Mouse (Mus musculus): ENCODE measurements at regions not wholly inside any gene's neighbourhood (a gene's known extent, or its start where the extent isn't known, plus 50 kb on each side); places are given as distances from the start of the nearest gene placed in this dataset.

DNA sequence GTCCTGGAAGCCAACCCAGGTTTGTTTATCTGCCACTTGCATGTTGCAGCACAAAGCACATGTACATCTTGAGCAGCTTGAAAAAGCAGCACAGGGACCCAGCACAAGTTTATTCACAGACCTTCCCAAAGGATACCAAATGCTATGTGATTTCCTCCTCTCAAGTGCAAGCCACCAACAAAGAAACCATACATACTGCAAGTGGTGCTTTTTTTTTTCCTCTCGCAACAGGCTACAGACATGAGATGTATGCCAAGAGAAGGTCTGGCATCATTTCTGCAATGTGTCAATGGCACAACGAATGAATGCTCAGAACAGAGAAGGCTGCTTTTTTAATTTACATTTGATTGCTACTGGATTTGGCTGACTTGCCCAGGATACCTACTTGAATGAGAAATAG lies 63.8 kb upstream of the Rai2 start:
- Histone ChIP-seq H3K4me3 (no peak overlapping the region), H3K36me3 (no peaks in the 10 kb centered on the region), H3K4me1 (no peaks in the 10 kb centered on the region), H3K27ac (replicated peaks) (no peak overlapping the region), H3K9me3 (replicated peaks) (no peaks in the 10 kb centered on the region), H3K27me3 (ENCODE audit: low read depth, poor library complexity, severe bottlenecking) (peaks cover 94% of the 10 kb centered on the region)
- DNase-seq (ENCODE audit: low spot score): no peak
- 84% methylated on average over 2 of the region's 2 CpGs for WGBS

DNA sequence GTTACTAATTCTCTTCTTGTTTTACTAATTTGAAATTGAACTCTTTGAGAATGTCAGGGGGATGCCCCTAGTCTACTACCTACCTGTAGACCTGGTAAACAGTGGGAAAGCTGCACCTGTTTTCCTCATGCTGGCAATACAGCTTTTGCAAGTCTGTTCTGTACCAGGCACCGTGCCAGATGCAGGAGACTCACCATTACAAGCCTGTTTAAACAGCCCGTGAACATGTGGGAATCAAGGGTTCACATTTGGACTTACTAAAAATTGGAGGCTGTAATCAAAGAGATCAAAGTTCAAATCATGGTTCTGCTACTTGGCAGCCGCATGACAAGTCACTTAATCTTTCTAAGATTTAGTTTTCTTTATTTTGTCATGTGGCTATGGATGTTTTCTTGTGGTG lies 56.8 kb upstream of the Rai2 start:
- Histone ChIP-seq H3K4me3 (no peak overlapping the region), H3K27me3 (ENCODE audit: low read depth, poor library complexity, severe bottlenecking) (peaks cover 94% of the 10 kb centered on the region), H3K36me3 (no peaks in the 10 kb centered on the region), H3K4me1 (no peaks in the 10 kb centered on the region), H3K27ac (replicated peaks) (no peak overlapping the region), H3K9me3 (replicated peaks) (no peaks in the 10 kb centered on the region)
- DNase-seq (ENCODE audit: low spot score): no peak
- WGBS: 88% methylated on average over 3 of the region's 3 CpGs

DNA sequence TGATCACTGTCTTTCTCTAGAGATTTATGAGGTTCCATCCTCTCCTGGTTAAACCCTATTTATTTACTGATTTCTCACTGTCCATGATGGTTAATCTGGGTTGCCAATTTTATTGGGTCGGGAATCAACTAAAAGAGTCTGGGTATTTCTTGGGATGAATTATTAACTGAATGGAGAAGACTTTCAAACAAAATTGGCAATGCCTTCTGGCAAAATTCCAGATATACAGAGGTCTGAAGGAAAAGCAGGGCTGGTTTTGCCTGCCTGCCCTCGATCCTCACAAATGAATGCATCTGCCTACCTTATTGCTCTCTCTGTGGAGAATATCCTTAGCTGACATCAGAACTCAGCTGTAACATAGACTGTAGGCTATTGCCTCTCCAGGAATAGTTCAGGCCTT lies 54.9 kb upstream of the Rai2 start:
- Histone ChIP-seq H3K27me3 (ENCODE audit: low read depth, poor library complexity, severe bottlenecking) (peaks cover 97% of the 10 kb centered on the region), H3K4me1 (no peaks in the 10 kb centered on the region)
- 85% methylated on average over 2 of the region's 2 CpGs for WGBS

More for the DNA sequence above, 54.9 kb upstream of the Rai2 start:
- Histone ChIP-seq H3K36me3 (no peaks in the 10 kb centered on the region), H3K9me3 (replicated peaks) (no peaks in the 10 kb centered on the region), H3K27ac (replicated peaks) (no peak overlapping the region), H3K4me3 (no peak overlapping the region)
- no peak for DNase-seq (ENCODE audit: low spot score)
